Mouse (Mus musculus) right cerebral cortex, postnatal 14 days (tissue): ENCODE measurements around the gene Lrrc38.
"Not testable (repeated sequence)": the region's sequence is repeated elsewhere in the genome, so short reads cannot be mapped to it uniquely, and the experiment has no call there.

Experiments
- DNase-seq: peaks from one replicate; pipeline ENCODE4 v3.0.0; 2022

The Lrrc38 gene

DNA sequence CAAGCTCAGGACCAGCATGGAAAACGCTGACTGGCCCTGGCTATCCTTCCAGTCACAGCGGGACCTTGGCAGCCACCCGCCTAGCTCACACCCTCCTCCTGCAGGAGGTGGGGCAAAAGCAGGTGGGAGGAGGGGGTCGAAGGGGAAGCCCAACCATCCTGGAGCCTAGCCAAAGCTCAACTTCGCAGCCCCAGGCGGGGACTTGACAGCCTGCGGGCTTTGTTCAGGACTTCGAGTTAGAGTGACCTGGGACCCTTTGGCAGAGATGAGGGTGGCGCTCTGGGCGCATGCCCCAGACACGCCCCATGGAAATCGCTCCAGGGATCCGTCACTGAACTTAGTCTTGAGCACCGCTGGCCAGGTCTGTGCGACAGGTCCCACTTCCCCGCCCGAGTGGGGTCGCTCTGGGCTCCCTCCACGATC lies at the start of gene Lrrc38:
Gene Lrrc38 (plus strand): TSS at position 274 of the 423 bp plus-strand sequence.
- peak; percentile 10 for DNase-seq

DNA sequence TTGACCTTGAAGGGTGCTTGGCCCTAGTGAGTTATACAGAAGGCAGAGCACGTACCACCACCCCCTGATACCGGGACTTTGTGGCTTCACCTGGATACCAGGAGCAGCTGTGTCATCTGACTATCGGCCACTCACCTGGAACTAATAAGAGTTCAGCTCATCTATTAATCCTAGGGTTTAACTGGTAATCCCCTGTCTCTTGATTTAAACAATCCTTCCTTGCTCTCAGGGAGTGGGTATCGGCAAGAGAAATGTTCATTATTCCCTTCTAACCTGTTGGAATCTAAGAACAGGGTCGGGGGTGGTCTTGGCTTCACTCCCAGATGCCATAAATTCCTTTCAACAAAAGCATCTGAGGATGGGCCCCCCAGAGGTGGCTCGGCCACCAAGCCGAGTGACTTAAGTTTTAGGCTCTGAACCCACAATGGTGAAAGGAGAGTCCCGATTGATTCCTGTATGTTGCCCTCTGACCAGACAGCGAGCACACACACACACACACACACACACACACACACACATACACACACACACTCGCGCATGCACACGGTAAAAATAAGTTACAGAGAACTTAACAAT lies 49.4 kb upstream of the Lrrc38 start:
- no peak for DNase-seq

DNA sequence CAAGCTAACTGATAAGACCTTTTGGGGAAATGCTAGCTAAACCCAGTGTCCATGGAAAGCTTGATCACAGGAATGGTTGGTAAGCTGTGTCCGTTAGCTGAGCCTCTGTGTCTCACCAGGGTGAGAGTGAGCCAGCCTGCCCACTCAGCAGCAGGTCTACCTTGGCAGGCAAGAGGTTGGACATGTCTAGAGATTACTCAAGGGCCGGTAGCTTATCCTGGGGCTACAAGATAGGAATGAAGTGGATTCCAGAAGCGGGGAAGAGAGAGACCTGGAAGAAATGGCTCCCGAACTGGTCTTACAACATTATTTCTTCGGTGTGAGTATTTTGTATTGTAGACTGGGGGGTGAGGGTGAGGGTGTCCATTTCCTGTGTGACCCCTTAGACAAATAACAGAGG lies 48.5 kb upstream of the Lrrc38 start:
- no peak for DNase-seq

DNA sequence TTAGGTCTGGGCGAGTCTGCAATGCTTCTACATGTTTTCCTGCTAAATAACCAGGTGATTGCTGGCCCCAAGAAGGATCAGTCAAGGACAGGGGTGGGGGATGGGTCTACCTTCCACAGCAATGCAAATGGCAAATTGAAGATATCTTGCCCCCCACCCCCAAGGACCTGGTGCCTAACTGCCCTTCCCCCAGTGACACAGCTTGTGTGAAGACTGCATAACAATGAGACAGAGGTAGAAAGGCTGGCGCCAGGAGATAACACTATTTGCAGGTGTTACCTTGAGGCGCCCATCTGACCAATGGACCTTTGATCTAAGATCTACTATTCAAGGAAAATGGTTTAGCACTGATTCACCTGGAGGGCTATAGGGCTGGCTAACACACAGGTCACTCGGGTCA lies 47.7 kb upstream of the Lrrc38 start:
- no peak for DNase-seq

DNA sequence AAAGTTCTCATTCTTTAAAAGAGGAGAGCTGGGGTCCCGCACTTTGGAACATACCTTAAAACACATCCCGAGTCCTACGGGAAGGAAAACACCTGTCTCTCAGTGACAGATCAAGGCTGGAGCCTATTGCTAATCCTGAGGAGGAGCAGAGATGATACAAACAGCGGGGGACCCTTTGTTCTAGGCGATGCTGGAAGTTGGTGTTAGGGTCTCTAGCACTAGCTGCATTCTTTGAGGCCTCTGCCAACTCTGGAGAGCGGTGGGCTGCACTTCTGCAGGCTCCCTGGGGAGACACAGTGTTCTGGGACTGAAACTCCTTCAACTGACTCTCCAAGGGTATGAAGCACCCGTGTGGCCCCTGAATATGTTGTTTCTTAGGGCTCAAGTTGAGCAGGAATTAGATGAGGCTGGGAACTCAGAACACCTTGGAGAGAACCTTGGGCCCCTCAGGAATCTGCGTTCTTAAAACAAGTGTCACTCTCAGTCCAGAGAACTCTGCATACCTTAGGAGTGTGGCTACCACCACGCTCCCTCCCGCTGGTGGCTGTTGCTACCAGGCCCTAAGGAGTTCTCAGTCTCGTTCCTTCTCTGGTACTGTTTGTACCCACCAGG lies 47.2 kb upstream of the Lrrc38 start:
- no peak for DNase-seq

DNA sequence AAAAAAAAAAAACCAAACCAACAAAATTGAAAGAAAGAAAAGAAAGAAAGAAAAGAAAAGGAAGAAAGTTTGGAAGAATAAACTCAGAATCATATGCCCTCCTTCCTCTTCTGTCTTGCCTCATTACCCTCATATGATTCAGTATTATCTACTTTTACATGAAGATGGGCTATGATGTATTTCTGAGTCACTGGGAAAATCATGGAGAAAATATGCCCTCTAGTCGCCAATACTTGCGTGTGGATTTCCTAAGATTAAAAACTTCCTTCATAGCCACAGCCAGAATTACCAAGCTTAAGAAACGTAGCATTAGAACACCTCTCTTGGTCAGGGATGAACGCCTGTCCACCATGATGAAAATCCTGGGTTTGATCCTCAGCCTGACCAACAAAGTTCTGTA lies 44.5 kb upstream of the Lrrc38 start:
- no peak for DNase-seq

DNA sequence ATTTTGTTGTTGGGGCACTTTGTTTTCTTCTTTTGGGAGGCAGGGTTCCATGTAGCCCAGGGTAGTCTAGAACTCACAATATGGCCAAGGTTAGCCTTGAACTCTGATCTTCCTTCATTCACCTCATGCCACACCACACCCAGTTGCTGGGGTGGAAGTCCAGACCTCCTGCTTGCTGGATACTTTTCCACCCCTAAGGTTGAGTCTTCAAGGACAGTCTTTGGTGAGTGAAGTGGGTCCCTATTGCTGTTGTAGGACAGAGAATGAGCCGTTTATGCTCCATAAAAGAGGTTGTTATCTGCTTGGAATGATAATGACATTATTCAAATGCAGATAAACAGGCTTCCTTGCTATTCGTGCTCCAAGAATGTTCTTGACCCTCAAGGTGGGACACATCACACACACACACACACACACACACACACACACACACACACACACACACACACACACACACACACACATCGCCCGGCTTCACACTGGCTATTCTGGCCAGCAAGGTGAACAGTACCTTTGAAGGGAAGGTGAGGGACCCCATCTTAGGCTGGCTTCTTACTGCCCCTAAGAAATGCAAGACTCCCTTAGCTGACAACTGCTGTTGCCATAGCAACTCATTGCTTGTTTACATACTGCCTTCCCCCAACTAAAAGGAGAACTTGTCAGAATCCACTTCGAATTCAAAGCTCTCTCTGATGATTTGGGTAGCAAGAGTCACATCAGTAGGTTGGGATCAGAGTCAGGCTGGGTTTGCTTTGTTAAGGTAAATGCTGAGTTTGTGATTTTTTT lies 43.4 kb upstream of the Lrrc38 start:
- DNase-seq, result no peak

DNA sequence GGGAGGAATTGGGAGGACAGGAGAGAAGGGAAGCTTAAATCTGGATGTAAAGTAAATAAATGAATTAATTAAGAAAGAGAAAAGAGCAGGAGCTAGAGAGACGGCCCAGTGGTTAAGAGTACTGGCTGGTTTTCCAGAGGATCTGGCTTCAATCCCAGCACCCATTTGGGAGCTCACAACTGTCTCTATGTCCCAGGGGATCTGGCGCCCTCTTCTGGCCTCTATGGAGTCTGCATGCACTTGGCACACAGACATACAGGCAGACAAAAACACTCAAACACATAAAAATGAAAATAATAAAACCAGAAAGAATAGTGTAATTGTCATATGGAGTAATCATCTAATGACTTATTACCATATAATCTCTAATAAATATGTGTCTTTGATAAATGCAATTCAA lies 38.2 kb upstream of the Lrrc38 start:
- peak; percentile 32 for DNase-seq

DNA sequence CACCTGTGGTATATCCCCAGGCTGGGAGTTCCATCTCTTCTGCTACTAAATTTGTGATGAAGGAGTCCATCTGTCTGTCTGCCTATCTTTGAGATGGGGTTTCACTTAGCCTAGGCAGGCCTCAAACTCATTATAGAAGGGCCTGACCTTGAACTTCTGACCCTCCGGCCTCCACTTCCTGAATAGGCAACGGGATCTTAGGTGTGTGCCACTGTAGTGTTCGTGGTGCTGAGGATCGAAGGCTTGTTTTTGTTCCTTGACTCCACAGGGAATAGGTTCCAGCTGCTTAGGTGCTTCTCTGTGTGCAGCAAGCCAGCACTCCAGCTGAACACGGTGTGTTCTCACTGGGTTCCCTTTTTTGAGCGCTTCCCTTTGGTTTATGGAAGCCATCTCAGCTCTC lies 36.3 kb upstream of the Lrrc38 start:
- no peak for DNase-seq

DNA sequence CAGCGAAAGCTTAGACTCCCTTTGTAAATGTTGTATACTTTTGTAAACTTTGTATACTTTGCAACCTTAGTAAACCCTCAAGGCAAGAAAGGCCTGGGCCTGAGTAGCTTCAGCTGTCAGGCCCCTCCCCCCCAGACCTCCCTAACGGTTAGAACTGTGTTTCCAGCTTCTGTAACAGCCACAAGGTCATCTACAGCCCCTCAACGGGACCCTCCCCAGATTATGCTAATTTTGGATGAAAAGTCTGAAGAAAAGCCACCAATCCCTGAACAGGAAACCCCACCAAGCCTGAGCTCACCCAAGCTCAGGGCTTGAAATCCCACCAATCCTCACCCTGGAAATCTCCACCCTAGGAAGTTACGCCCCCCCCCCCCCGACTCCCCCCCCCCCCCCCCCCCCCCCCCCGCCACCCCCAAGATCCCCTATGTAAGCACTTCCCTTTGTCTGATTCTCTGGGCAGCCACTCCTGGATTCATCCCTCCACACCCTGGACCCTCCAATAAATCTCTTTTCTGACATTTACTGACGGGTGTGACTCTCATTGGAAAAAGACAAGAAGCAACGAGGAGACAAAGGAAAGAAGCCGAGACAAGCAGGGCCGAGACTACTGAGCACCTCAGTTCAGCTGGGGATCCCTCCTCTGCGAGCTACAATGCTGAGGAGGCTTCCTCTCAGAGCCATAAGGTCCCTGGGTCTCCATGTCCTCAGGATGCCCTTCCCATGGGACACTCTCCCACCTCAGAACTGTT lies 25.2 kb upstream of the Lrrc38 start:
- no peak for DNase-seq

DNA sequence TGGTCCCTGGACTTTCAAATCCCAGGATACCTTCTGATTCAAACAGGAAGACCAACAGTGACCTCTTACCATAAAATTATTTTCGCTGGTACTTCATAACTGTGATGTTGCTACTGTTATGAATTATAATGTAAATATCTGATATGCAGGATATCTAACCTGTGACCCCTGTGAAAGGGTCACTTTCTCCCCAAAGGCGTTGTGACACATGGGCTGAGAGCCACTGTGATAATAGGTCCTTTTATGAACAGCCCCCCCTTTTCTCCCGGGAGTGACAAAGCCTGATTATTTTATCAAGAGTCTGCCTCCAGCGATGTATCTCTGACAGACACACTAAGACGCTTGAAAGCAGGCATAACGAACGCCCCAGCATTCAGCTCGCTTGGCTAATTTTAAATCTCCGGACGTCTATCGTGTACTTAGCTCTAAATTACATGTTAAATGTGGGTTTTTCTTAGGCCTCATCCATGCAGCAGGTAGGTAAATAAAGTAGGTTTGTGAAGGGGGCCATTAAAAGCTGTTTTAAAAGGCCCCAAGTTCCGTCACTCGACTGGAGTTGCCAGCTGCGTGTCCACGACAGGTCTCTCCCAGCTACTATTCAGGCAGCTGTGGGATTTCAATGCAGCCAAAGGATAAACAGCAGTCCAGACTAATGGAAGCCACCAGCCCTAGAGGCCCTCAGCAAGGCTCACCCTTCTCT lies 24.5 kb upstream of the Lrrc38 start:
- no peak for DNase-seq

DNA sequence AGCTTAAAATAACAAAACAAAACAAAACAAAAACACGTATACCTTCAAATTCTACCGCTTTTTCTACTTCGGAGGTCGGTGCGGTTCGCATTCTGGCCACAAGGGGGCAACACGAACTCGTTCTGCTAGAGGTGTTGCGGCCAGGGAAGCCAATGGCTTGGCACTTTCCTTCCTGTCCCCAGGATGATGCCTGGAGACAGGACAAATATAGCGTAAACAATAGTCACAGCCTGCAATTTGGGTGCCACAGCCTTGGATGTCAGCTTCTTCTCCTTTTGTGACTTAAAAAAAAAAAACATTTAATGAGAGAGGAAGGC lies 24.0 kb upstream of the Lrrc38 start:
- DNase-seq, result peak; percentile 89

DNA sequence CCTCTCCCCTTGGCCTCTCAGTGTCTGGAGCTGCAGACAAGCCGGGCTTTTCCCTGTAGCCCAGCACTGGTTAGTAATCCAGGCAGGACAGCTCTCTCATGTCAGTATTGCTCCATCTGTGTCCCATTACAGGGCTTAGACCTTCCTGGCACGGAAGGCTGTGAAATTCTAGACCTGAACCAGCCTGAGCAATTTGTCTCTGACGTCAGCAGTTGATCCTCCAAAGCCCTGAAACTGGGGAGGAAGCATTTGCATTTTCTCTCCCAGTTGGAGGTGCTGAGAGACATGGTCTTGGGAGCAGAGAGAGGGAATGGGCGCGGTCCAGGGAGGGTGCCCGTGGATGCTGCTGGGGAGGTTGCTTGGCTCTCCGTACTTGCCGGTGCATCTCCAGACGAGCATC lies 19.0 kb upstream of the Lrrc38 start:
- no peak for DNase-seq

DNA sequence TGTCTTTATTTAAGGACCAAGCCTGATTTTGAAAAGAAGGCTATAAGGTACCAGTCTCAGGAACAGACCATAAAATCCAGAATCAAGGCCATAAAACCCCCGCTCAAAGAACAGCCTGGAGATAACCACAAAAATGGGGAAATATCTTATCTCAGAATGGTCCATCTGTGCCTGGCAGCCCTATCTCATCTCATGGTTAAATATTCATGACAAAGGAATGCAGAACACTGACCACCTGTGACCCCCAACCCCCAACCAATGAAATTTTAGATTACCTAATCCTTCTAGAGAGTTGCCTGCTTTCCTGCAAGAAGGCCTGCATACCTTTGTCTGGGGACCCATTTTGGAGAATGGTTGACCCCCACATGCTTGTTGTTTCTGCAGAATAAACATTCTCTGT lies 17.8 kb upstream of the Lrrc38 start:
- no peak for DNase-seq

DNA sequence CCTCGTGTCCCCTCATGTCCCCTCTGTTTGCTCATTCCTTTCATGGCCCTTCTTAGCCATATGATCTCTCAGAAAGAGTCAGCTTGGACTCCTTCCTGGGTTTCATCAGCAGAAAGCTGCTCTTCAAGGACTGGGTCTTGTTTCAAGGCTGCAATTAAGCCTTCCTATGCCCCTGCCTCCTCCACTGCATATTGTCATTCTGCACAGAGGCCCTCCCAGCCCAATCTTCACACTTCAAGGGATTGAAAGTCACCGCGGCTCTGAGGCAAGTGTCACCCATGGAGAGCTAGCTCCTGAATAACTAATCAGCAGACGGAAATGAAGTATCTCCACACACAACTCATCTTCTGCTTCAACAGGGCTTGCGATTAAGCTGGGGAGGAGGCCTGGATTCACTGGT lies 15.4 kb upstream of the Lrrc38 start:
- DNase-seq, result no peak

DNA sequence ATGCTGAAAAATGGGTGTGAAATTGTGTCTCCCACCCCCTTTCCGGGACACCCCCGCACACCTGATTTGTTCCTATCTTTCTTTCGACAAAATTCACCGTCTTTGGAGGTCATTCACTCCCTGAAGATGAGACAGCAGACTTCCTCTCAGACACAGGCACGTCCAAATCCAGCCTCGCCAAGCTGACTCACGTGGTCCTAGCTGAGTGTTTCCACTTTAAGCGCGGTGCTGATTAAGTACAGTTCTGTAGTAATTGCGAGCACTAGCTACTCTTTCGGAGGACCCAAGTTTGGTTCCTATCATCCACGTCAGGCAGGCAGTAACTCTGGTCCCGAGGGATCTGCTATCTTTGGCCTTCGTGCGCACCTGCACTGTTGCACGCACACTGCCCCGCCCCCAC lies 14.6 kb upstream of the Lrrc38 start:
- no peak for DNase-seq

DNA sequence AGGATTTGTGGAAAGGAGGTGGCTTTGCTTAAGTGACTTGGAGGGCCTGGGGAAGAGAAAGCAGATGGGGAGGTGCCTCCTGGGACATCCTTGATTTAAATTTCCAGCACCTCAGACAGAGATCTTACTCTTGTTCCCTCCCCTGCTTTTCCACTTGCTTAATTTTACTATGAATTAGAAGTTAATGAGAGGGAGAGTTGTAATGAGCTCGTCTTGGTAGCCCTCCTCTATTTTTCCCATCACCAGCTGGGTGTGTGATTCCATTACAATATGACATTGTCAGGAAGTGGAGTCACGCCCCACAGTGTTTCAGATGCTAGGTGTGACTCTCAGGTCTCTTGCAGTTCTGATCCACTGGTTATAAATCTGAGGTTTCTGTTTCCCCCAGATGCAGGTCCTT lies 13.5 kb upstream of the Lrrc38 start:
- no peak for DNase-seq

DNA sequence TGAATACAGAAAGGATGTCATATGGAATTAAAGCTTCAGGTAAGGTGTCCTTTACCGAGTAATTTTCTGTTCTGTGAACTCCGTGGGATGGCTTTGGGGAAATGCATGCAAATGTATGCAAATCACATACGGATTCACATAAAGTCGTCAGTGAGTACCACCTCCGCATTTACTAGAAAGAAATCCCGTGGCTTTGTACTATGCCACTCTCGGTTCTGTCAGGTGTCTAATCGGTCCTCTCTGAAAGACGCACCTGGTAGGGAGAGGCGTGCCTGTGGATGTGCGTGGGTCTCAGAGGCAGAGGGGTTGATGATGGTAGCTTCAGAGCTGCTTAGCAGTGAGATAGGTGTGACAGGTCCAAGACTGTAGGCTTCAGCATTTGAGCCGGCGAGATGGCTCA lies 9.7 kb upstream of the Lrrc38 start:
- no peak for DNase-seq

DNA sequence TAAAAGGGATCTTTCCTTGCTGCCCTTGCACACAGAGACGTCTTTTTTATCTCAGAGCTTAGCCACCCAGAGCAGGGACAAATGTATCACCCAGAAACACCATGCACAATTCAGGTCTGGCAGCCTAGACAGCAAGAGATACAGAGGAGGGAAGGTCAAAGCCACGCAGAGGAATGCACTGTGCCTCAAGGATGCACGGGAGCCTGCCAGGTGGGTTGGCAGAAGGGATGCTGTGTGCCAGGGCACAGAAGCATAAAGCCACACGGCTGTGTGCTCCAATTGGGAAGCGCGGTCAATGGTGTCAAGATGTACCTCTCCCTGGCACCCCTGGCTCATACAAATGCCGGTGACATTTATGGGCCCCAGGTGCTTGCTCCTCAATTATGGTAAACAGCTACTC lies 8.1 kb upstream of the Lrrc38 start:
- no peak for DNase-seq

DNA sequence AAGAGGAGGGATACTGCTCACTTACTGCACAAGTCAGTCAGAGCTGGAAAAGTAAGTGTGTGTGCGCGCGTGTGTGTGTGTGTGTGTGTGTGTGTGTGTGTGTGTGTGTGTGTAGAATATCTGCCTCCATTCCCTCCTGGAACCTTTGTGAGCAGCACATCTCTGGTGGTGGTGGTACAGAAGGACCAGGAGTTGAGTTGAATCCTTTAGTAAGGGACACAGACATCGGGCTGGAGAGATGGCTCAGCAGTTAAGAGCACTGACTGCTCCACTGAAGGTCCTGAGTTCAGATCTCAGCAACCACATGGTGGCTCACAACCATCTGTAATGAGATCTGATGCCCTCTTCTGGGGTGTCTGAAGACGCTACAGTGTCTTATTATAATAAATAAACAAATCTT lies 4.1 kb upstream of the Lrrc38 start:
- not testable (repeated sequence) for DNase-seq

DNA sequence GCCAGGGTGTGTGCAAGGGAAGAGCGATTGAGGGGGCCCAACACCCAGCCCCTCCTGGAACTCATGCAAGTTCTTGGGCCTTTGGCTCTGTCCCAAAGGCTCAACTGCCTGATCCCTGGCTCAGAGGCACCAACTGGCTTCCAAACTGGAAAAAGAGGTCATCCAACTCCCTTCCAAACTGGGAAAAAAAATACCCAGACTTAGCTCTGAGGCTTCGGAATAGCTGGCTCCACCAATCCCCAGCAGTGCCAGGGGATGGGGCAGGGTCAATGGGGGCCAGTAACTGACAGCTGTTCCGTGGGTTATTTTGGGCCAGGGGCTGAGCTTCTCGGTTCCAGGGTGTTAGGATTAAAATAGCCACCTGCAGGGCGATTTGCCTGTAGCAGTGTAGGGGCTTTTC lies 879 bp upstream of the Lrrc38 start:
- no peak for DNase-seq

DNA sequence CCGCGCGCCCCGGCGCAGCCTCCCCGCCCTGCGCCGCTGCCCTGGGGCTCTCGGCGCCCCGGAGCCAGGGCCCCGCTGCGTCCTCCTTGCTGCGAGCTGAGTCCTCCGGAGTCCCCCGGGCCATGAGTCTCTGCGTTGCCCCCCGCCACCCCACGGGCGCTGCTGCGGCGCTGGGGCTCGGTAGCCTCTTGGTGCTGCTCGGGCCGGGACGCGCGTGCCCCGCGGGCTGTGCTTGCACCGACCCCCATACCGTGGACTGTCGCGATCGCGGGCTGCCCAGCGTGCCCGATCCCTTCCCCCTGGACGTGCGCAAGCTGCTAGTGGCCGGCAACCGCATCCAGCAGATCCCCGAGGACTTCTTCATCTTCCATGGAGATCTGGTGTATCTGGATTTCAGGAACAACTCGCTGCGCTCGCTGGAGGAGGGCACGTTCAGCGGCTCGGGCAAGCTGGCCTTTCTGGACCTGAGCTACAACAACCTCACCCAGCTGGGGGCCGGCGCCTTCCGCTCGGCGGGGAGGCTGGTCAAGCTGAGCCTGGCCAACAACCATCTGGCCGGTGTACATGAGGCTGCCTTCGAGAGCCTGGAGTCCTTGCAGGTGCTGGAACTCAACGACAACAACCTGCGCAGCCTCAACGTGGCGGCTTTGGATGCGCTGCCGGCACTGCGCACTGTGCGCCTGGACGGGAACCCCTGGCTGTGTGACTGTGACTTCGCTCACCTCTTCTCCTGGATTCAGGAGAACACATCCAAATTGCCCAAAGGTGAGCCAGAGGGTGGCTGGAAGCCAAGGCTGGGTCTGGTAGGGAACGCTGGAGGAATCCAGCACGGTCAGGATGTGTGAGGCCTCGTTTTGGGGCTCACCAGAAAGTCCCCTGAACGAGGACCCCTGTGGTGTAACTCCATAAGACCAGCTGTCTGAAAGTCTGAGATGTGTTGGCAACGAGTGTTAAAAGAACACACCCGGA lies 774 bp downstream of the Lrrc38 start:
- DNase-seq, result no peak
